Mouse (Mus musculus): Measurements from ENCODE around the gene Grhl1. TPM values are rescaled to one million over a fixed set of nuclear protein-coding genes. Genes with fewer than 3 reads are reported as not detected.

Gene Grhl1
- polyA plus RNA-seq, 1 experiment from 2014 or later, result 0.86 TPM

GRCm38 (mm10) chr12:24662131-24662530 is 90.0 kb downstream of the Grhl1 start:
- no peak overlapping the region for H3K4me3 ChIP-seq (ENCODE audit: low read length)
- ATAC-seq, result no peak
- H3K27ac ChIP-seq (ENCODE audit: low read length), result no peak overlapping the region
- H3K4me1 ChIP-seq (ENCODE audit: control insufficient read depth, insufficient read depth, low read length), result no peaks in the 10 kb centered on the region
- H3K4me2 ChIP-seq (ENCODE audit: low read depth, low read length), result no peak overlapping the region
- peaks cover 5% of the 10 kb centered on the region; the same call in 1 of the 2 replicates for H3K36me3 ChIP-seq (ENCODE audit: control insufficient read depth, insufficient read depth, low read length)
- no peaks in the 10 kb centered on the region for H3K9me3 ChIP-seq (ENCODE audit: control insufficient read depth, low read length)
- H3K27me3 ChIP-seq (replicated peaks; ENCODE audit: control insufficient read depth, insufficient read depth, low read length), result no peaks in the 10 kb centered on the region
- H3K9ac ChIP-seq (ENCODE audit: low read depth, low read length), result no peak overlapping the region
- WGBS, result 85% methylated on average over 5 of the region's 5 CpGs

Other genes with a start within 250 kb of the Grhl1 start
- 15.7 and 18.5 TPM in 2 replicates for gene Taf1b, start 73.9 kb upstream of the Grhl1 start, polyA plus RNA-seq (2015; fragmentation: Nextera tagmentation; extraction: Ambion mirVana)
- 8.1 and 10.0 TPM in 2 replicates for gene Klf11, start 79.0 kb downstream of the Grhl1 start, polyA plus RNA-seq (2015; fragmentation: Nextera tagmentation; extraction: Ambion mirVana)
- 1.4 and 2.1 TPM in 2 replicates for gene Cys1, start 109.5 kb downstream of the Grhl1 start, polyA plus RNA-seq (2015; fragmentation: Nextera tagmentation; extraction: Ambion mirVana)
- 122 and 147 TPM in 2 replicates for gene Rrm2, start 136.0 kb downstream of the Grhl1 start, polyA plus RNA-seq (2015; fragmentation: Nextera tagmentation; extraction: Ambion mirVana)

Data from intestine, embryonic 16.5 days (tissue).